Mouse (Mus musculus): ENCODE data around the gene Phlda1. TPM values are rescaled to one million over a fixed set of nuclear protein-coding genes. Genes with fewer than 3 reads are reported as not detected.
A peak's percentile ranks its signal among the peaks of the same experiment; 100 is the strongest.

Phlda1 gene
- polyA plus RNA-seq, 1 experiment from 2014 or later: 137 TPM

DNA sequence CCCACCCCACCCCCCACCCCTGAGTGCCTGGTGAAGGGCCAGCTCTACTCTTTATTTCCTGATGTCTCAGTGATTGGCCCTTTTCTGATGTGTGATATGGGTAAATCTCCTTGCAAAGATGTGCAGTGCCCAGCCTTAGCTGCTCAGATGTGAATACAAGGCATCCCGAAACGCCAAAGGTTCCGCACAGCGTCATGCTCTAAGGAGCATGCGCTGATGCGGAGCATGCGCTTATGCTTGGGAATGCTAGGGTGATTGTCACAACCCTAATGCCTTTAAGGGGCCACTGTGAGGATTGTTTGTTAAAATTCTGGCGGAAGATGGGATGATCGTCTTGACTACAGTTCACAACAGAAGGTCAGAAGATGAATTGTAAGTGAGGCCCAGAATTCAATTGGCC, 34.6 kb downstream of the Phlda1 start:
- 0 out of 2 replicates have a peak overlapping the region, but pooled peaks have one; percentile 85 for H3K27ac ChIP-seq (ENCODE audit: low read depth)
- WGBS: 83% methylated on average over 9 of the region's 9 CpGs
- no peaks in the 10 kb centered on the region for H3K27me3 ChIP-seq (ENCODE audit: insufficient read depth, low read length)
- no peak overlapping the region for H3K9ac ChIP-seq
- H3K4me2 ChIP-seq: no peak overlapping the region
- H3K4me3 ChIP-seq (ENCODE audit: low read depth, low read length): no peak overlapping the region
- ATAC-seq (ENCODE audit: insufficient read depth): no peak
- DNase-seq: no peak
- peaks cover 23% of the 10 kb centered on the region for H3K4me1 ChIP-seq (ENCODE audit: insufficient read depth)
- H3K36me3 ChIP-seq (ENCODE audit: insufficient read depth): no peaks in the 10 kb centered on the region
- TF ChIP-seq CTCF (IDR thresholded peaks at IDR 0.05; ENCODE audit: low read depth): no peak
- no peaks in the 10 kb centered on the region for H3K9me3 ChIP-seq (ENCODE audit: low read depth, low read length)

DNA sequence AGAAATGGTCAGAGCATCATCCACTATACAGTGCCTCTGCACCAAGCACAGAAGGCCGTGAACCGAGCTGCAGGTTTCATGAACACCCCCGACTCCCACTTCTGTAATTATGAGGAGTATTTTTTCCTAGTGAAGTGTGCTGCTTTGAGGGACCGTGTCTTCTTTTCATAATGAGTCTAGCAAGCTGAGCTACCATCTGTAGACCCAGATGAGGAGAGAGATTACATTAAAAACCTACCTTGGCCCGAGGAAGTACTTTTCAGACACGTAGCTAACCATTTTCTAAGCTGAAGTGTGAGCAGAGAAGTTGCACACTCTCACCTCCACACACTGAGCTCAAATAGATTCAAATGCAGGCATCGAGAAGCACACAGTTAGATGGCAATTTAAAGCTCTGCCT, 37.0 kb downstream of the Phlda1 start:
- WGBS: 75% methylated on average over 7 of the region's 7 CpGs
- Histone ChIP-seq H3K27ac (ENCODE audit: low read depth) (no peak overlapping the region), H3K36me3 (ENCODE audit: insufficient read depth) (no peaks in the 10 kb centered on the region), H3K9me3 (ENCODE audit: low read depth, low read length) (no peaks in the 10 kb centered on the region), H3K4me1 (ENCODE audit: insufficient read depth) (peaks cover 23% of the 10 kb centered on the region), H3K4me2 (no peak overlapping the region), H3K9ac (no peak overlapping the region), H3K4me3 (ENCODE audit: low read depth, low read length) (no peak overlapping the region), H3K27me3 (ENCODE audit: insufficient read depth, low read length) (no peaks in the 10 kb centered on the region)
- no peak for DNase-seq
- TF ChIP-seq CTCF (IDR thresholded peaks at IDR 0.05; ENCODE audit: low read depth): no peak
- no peak for ATAC-seq (ENCODE audit: insufficient read depth)

- Histone ChIP-seq H3K36me3 (ENCODE audit: insufficient read depth) (no peaks in the 10 kb centered on the region), H3K27ac (ENCODE audit: low read depth) (0 out of 2 replicates have a peak overlapping the region, but pooled peaks have one; percentile 14), H3K9ac (no peak overlapping the region), H3K9me3 (ENCODE audit: low read depth, low read length) (no peaks in the 10 kb centered on the region), H3K4me2 (no peak overlapping the region), H3K27me3 (ENCODE audit: insufficient read depth, low read length) (no peaks in the 10 kb centered on the region), H3K4me1 (ENCODE audit: insufficient read depth) (peaks cover 23% of the 10 kb centered on the region), H3K4me3 (ENCODE audit: low read depth, low read length) (no peak overlapping the region)
- no peak for TF ChIP-seq CTCF (IDR thresholded peaks at IDR 0.05; ENCODE audit: low read depth)
- peak; percentile 62 for DNase-seq
- WGBS: 17% methylated on average over 7 of the region's 7 CpGs
- ATAC-seq (ENCODE audit: insufficient read depth): peak; percentile 33; the same call in 1 of the 2 replicates
Measured at GRCm38 (mm10) chr10:111543781-111544260, 37.7 kb downstream of the Phlda1 start.

GRCm38 (mm10) chr10:111544311-111544710, 38.2 kb downstream of the Phlda1 start:
- no peak for DNase-seq
- Histone ChIP-seq H3K9me3 (ENCODE audit: low read depth, low read length) (no peaks in the 10 kb centered on the region), H3K4me1 (ENCODE audit: insufficient read depth) (peaks cover 20% of the 10 kb centered on the region), H3K36me3 (ENCODE audit: insufficient read depth) (no peaks in the 10 kb centered on the region), H3K4me2 (no peak overlapping the region), H3K4me3 (ENCODE audit: low read depth, low read length) (no peak overlapping the region), H3K9ac (no peak overlapping the region), H3K27ac (ENCODE audit: low read depth) (no peak overlapping the region), H3K27me3 (ENCODE audit: insufficient read depth, low read length) (no peaks in the 10 kb centered on the region)
- no peak for TF ChIP-seq CTCF (IDR thresholded peaks at IDR 0.05; ENCODE audit: low read depth)
- no peak for ATAC-seq (ENCODE audit: insufficient read depth)
- 67% methylated on average over 4 of the region's 4 CpGs for WGBS

DNA sequence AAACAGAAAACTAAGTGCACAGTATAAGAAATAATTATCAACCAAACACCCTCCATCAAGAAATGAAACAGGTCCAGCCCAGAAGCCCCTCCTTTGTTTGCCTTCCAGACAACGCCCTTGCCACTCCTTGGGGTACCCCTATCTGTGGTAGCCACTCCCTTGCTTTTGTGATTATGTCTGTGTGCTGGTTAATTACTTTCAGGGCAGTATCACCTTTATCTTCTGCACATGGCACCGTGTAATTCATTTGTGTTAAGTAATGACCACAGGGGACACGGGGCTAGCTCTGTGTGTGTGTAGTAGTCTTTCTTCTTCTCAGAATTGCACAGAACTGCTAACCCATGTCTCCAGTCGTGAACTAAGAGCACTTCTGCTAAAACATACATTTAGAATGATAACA, 39.6 kb downstream of the Phlda1 start:
- H3K4me2 ChIP-seq: no peak overlapping the region
- TF ChIP-seq CTCF (IDR thresholded peaks at IDR 0.05; ENCODE audit: low read depth): no peak
- no peak for ATAC-seq (ENCODE audit: insufficient read depth)

DNA sequence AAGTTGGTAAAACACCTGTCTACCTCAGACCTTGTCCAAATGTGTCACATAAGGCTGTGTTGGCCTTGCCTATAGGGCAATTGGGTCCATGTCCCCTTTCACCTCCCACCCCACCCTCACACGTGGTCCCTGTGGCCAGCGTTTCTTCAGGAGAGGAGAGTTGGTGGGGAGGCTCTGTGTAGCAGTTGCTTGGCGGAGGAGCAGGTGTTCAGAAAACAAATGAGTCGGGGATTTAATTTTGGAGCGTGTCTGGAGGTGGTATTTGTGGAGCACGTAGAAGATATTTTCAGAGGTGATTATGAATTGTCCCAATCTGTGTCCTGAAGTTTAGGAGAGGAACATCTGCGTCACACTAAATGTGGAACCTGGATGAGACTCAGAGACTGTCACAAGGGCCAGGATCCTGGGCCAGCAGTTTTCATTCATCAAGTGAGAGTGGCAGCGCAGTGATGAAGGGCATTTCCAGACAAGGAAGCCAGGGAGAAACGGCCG, 41.8 kb downstream of the Phlda1 start:
- Histone ChIP-seq H3K36me3 (ENCODE audit: insufficient read depth) (no peaks in the 10 kb centered on the region), H3K9me3 (ENCODE audit: low read depth, low read length) (no peaks in the 10 kb centered on the region), H3K4me3 (ENCODE audit: low read depth, low read length) (no peak overlapping the region), H3K9ac (no peak overlapping the region), H3K4me2 (no peak overlapping the region), H3K4me1 (ENCODE audit: insufficient read depth) (peaks cover 16% of the 10 kb centered on the region; the same call in 1 of the 2 replicates), H3K27me3 (ENCODE audit: insufficient read depth, low read length) (no peaks in the 10 kb centered on the region), H3K27ac (ENCODE audit: low read depth) (no peak overlapping the region)
- WGBS: 63% methylated on average over 10 of the region's 10 CpGs
- ATAC-seq (ENCODE audit: insufficient read depth) (no peak), DNase-seq (no peak)
- no peak for TF ChIP-seq CTCF (IDR thresholded peaks at IDR 0.05; ENCODE audit: low read depth)

More for the DNA sequence above, 39.6 kb downstream of the Phlda1 start:
- WGBS: 68% methylated on average over 4 of the region's 4 CpGs
- H3K9me3 ChIP-seq (ENCODE audit: low read depth, low read length): no peaks in the 10 kb centered on the region
- DNase-seq: no peak
- no peak overlapping the region for H3K9ac ChIP-seq
- H3K4me1 ChIP-seq (ENCODE audit: insufficient read depth): peaks cover 16% of the 10 kb centered on the region
- H3K36me3 ChIP-seq (ENCODE audit: insufficient read depth): no peaks in the 10 kb centered on the region
- H3K27me3 ChIP-seq (ENCODE audit: insufficient read depth, low read length): no peaks in the 10 kb centered on the region
- H3K4me3 ChIP-seq (ENCODE audit: low read depth, low read length): no peak overlapping the region
- H3K27ac ChIP-seq (ENCODE audit: low read depth): no peak overlapping the region

- Histone ChIP-seq H3K27me3 (ENCODE audit: insufficient read depth, low read length) (no peaks in the 10 kb centered on the region), H3K36me3 (ENCODE audit: insufficient read depth) (no peaks in the 10 kb centered on the region), H3K4me2 (no peak overlapping the region), H3K4me3 (ENCODE audit: low read depth, low read length) (no peak overlapping the region), H3K27ac (ENCODE audit: low read depth) (peak overlapping the region; percentile 42; the same call in 1 of the 2 replicates), H3K9ac (no peak overlapping the region), H3K9me3 (ENCODE audit: low read depth, low read length) (no peaks in the 10 kb centered on the region), H3K4me1 (ENCODE audit: insufficient read depth) (peaks cover 26% of the 10 kb centered on the region)
- ATAC-seq (ENCODE audit: insufficient read depth): no peak
- no peak for DNase-seq
- 40% methylated on average over 6 of the region's 6 CpGs for WGBS
- TF ChIP-seq CTCF (IDR thresholded peaks at IDR 0.05; ENCODE audit: low read depth): no peak
Measured at GRCm38 (mm10) chr10:111550075-111550695, 44.1 kb downstream of the Phlda1 start.
